Mouse (Mus musculus): Measurements from ENCODE around the gene Gm39115.

DNA sequence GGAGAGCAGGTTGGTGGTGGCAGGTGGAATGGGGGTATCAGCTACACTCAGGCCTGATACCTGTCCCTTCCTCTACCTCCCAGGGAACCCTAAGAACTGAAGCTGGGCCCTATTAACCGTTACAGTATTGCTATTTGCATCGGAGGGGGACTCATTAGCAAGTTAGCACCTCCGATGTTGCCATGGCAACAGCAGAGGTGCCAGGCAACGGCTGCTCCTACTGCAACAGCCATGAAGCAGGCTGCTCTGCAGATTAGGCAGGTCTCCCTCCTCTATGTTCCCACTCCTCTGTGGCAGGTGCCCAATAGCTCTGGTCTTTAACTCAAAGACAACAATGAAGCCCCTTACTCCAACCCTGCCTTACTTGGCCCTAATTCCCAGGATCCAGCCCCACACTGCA, 44.0 kb downstream of the Gm39115 start:
- no peak for TF ChIP-seq POLR2A (IDR thresholded peaks at IDR 0.05; ENCODE audit: low read depth, low read length)
- TF ChIP-seq CTCF (conservative IDR thresholded peaks at IDR 0.05; ENCODE audit: insufficient read depth, insufficient read length, low read depth, low read length), result no peak

Data from kidney, adult 2 months (tissue).